Mouse (Mus musculus): Measurements from ENCODE around the gene Acp1. TPM values are rescaled to one million over a fixed set of nuclear protein-coding genes. Genes with fewer than 3 reads are reported as not detected.

Acp1 gene
- 21.0 and 43.2 TPM in 2 replicates for polyA plus RNA-seq (2012; rRNA removed)
- 349 and 368 TPM in 2 replicates for polyA plus RNA-seq (2014; fragmentation: Nextera tagmentation; extraction: Ambion mirVana)

DNA sequence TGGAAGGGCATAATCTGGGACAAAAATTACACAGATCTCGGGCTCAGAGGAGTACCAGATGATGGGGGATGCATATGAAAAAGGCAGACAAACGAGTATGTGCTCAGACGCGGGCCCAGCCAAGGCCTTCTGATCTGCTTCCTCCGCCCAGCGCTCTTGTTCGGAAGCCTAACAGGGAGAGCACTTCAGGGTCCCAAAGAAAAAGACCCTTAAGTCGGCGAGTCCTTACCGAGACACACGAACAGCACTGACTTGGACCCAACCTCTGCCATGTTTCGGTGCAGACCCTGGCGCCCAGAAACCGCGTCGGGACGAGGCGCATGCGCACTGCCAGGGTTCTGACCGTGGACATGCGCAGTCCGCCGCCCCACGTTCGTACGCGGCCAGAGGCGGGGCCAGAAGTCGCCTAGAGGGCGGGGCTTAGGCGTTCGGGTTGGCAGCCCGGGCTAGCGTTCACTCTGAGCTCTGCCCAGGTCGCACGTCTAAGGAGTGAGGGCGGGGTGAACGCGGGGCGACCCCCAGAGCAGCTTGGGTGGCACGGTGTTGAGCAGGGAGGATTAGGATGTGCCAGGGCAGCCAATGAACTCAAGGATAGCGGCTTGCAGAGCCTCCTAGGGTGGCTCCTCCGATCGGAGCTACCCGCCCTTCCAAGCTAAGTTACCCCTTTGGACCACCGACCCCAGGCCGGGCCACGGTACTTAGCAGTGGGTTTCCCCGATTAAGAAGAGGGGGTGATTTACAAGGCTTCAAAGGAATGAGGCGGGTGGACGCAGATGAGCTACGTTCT is at the start of gene Acp1, which contains the start of gene Sh3yl1:
Acp1 (minus strand) TSS at position 329 of the 787 bp plus-strand sequence.
Sh3yl1 (plus strand) TSS at position 408 of the 787 bp plus-strand sequence.
- Histone ChIP-seq H3K4me3 (ENCODE audit: insufficient read depth in 1 of 2, low read depth in 2 of 2, low read length in 2 of 2) (peak within 1 kb of the TSS; percentile 73 to 95), H3K9me3 (ENCODE audit: control insufficient read depth, low read length) (no peaks in the 10 kb centered on the region), H3K9ac (replicated peaks) (peak within 1 kb of the TSS; percentile 93), H3K27ac (peak within 1 kb of the TSS; percentile 99), H3K4me2 (ENCODE audit: low read depth) (peak within 1 kb of the TSS; percentile 99), H3K27me3 (ENCODE audit: control insufficient read depth, insufficient read depth, low read length) (no peaks in the 10 kb centered on the region), H3K36me3 (replicated peaks; ENCODE audit: control insufficient read depth, insufficient read depth, low read depth) (peaks cover 12% of the 10 kb centered on the region), H3K4me1 (replicated peaks; ENCODE audit: control insufficient read depth in 2 of 2, insufficient read depth in 2 of 2, low read length in 1 of 2) (peaks cover 20 to 33% of the 10 kb centered on the region in 2 experiments)
- DNase-seq (ENCODE audit: low read depth in 3 of 3, low spot score in 3 of 3) (peak; percentile 85 to 86 (median 86)), ATAC-seq (ENCODE audit: insufficient read depth) (peak; percentile 79)
- TF ChIP-seq CTCF (IDR thresholded peaks at IDR 0.05; ENCODE audit: low read depth) = no peak
- no peak for TF ChIP-seq EP300 (IDR thresholded peaks at IDR 0.05; ENCODE audit: low read depth)
- WGBS (ENCODE audit: insufficient replicate concordance) = under 1% methylated on average over 52 of the region's 52 CpGs

DNA sequence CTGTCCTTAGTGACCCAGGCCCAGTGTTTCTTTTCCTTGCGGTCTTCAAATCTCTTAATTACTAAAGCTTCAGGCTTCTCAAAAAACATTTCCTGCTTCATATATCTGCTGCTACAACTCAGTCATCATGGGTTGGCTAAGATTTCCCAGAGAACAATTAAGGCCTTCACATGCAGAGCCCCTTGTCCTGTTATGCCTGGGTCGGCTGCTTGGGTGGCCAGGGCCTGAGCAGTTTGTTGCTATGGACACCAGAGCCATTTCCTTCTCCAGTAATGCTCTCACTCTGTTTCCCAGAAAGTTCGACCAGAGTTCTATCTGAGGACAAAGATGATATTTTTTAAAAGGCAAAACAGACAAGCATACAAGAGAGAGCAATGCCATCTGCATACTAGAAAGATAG is 32.8 kb upstream of the Acp1 start:
- Histone ChIP-seq H3K36me3 (replicated peaks; ENCODE audit: control insufficient read depth, insufficient read depth, low read depth) (peaks cover 41% of the 10 kb centered on the region), H3K4me3 (ENCODE audit: insufficient read depth in 1 of 2, low read depth in 2 of 2, low read length in 2 of 2) (no peak overlapping the region), H3K9me3 (ENCODE audit: control insufficient read depth, low read length) (no peaks in the 10 kb centered on the region), H3K27ac (no peak overlapping the region), H3K4me2 (ENCODE audit: low read depth) (no peak overlapping the region), H3K27me3 (ENCODE audit: control insufficient read depth, insufficient read depth, low read length) (no peaks in the 10 kb centered on the region), H3K9ac (replicated peaks) (no peak overlapping the region), H3K4me1 (replicated peaks; ENCODE audit: control insufficient read depth in 2 of 2, insufficient read depth in 2 of 2, low read length in 1 of 2) (0 out of 4 replicates have a peak, but pooled peaks cover 0 to 2% of the 10 kb centered on the region in 2 experiments)
- no peak for DNase-seq (ENCODE audit: low read depth in 3 of 3, low spot score in 3 of 3)
- TF ChIP-seq EP300 (IDR thresholded peaks at IDR 0.05; ENCODE audit: low read depth) (no peak), CTCF (IDR thresholded peaks at IDR 0.05; ENCODE audit: low read depth) (no peak)
- 70% methylated on average over 3 of the region's 3 CpGs for WGBS (ENCODE audit: insufficient replicate concordance)
- ATAC-seq (ENCODE audit: insufficient read depth) = no peak

DNA sequence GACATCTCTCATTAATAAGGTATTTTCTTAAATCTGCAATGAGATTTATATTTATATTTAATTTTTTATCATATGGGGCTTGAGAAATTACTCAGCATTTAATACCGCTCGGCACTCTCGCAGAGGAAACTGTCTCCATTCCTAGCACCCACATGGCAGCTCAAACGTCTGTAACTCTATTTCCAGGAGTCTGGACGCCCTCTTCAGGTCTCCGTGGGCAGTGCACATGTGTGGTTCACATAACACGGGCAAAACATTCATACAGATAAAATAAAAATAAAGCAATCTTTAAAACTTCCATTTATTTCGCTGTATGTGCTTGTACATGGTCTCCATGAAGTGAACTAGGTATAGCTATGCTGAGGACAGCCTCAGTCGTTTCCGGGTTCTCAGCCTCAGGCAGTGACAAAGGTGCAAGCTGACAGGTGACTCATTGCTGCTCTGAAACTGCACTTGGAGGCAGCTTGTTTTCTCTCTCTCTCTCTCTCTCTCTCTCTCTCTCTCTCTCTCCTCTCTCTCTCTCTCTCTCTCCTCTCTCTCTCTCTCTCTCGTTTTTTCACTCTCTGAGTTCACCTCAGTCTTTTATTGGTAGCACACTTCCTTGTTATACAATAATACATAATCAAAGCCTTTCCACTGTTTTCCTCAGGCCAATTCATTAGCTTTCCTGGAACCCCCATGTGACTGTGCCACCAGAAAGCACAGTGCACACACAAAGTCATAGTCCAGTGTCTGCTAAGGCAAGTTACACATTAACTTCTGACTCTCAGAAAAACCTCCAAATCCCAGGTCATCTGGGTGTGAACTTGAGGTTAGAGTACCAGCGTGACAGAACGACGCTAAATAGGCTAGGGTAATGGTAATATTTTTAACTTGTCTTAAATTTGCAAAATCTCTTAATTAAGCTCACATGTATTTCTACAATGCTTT is 31.9 kb upstream of the Acp1 start:
- H3K4me2 ChIP-seq (ENCODE audit: low read depth) = no peak overlapping the region
- no peaks in the 10 kb centered on the region for H3K9me3 ChIP-seq (ENCODE audit: control insufficient read depth, low read length)
- H3K9ac ChIP-seq (replicated peaks) = no peak overlapping the region
- DNase-seq (ENCODE audit: low read depth in 3 of 3, low spot score in 3 of 3) = peak; percentile 7 to 22 (median 22)
- WGBS (ENCODE audit: insufficient replicate concordance) = 81% methylated on average over 14 of the region's 14 CpGs
- no peaks in the 10 kb centered on the region for H3K27me3 ChIP-seq (ENCODE audit: control insufficient read depth, insufficient read depth, low read length)
- H3K4me1 ChIP-seq (replicated peaks; ENCODE audit: control insufficient read depth in 2 of 2, insufficient read depth in 2 of 2, low read length in 1 of 2) = 0 out of 4 replicates have a peak, but pooled peaks cover 0 to 2% of the 10 kb centered on the region in 2 experiments
- H3K4me3 ChIP-seq (ENCODE audit: insufficient read depth in 1 of 2, low read depth in 2 of 2, low read length in 2 of 2) = no peak overlapping the region
- no peak overlapping the region for H3K27ac ChIP-seq
- peak; percentile 74 for ATAC-seq (ENCODE audit: insufficient read depth)
- H3K36me3 ChIP-seq (replicated peaks; ENCODE audit: control insufficient read depth, insufficient read depth, low read depth) = peaks cover 43% of the 10 kb centered on the region
- TF ChIP-seq CTCF (IDR thresholded peaks at IDR 0.05; ENCODE audit: low read depth) = peak; percentile 47
- TF ChIP-seq EP300 (IDR thresholded peaks at IDR 0.05; ENCODE audit: low read depth) = no peak

DNA sequence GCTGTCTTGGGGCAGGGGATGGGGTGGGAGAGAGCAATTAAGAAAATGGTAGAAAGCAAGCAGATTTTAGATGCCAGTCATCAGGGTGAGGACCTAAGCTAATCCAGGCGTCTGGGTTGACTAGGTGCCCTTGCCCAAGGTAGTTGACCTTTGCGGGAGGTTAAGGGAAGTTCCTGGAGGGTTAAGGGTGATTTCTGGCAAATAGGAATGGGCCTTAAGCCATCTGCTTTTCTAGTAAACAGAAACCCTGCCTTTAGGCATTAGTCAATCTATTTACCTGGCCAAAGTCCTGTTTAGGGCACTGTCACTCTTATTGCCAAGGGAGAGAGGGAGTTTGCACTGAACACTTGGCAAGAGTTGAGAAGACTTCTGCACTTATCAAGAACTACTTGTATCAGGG is 25.5 kb upstream of the Acp1 start:
- no peak overlapping the region for H3K9ac ChIP-seq (replicated peaks)
- DNase-seq (ENCODE audit: low read depth in 3 of 3, low spot score in 3 of 3) (no peak), ATAC-seq (ENCODE audit: insufficient read depth) (peak; percentile 28; the same call in 1 of the 2 replicates)
- TF ChIP-seq CTCF (IDR thresholded peaks at IDR 0.05; ENCODE audit: low read depth) = no peak
- no peak for TF ChIP-seq EP300 (IDR thresholded peaks at IDR 0.05; ENCODE audit: low read depth)
- H3K36me3 ChIP-seq (replicated peaks; ENCODE audit: control insufficient read depth, insufficient read depth, low read depth) = peaks cover 23% of the 10 kb centered on the region
- WGBS (ENCODE audit: insufficient replicate concordance) = 73% methylated on average over 2 of the region's 2 CpGs
- no peak overlapping the region for H3K4me3 ChIP-seq (ENCODE audit: insufficient read depth in 1 of 2, low read depth in 2 of 2, low read length in 2 of 2)
- no peak overlapping the region for H3K4me2 ChIP-seq (ENCODE audit: low read depth)
- H3K27ac ChIP-seq = no peak overlapping the region
- no peaks in the 10 kb centered on the region for H3K27me3 ChIP-seq (ENCODE audit: control insufficient read depth, insufficient read depth, low read length)
- no peaks in the 10 kb centered on the region for H3K9me3 ChIP-seq (ENCODE audit: control insufficient read depth, low read length)
- no peaks in the 10 kb centered on the region for H3K4me1 ChIP-seq (replicated peaks; ENCODE audit: control insufficient read depth in 2 of 2, insufficient read depth in 2 of 2, low read length in 1 of 2)
